Mouse (Mus musculus): ENCODE results near the gene Tcf15.

Gene Tcf15

DNA sequence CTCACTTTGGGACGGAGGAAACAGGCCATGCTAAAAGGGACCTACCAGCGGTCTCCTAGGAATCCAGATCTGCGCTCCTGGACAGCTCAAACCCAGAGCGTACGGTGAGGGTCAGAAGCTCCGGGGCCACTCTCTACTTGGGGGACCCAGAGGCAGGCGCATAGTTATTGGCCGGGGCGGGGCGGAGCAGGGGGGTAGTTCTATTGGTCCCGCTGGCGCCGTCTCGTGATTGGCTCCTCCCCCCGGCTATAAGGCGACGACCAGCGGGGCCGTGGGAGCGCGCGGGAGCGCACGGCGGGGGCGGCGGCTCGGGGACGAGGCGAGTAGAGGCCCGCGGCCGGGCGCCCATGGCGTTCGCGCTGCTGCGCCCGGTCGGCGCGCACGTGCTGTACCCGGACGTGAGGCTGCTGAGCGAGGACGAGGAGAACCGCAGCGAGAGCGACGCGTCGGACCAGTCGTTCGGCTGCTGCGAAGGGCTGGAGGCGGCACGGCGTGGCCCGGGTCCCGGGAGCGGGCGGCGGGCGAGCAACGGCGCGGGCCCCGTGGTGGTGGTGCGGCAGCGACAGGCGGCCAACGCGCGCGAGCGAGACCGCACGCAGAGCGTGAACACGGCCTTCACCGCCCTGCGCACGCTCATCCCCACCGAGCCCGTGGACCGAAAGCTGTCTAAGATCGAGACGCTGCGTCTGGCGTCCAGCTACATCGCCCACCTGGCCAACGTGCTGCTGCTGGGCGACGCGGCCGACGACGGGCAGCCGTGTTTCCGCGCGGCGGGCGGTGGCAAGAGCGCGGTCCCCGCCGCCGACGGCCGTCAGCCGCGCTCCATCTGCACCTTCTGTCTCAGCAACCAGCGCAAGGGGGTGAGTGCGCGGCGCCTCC lies at the start of gene Tcf15:
Gene Tcf15, plus strand, starts transcription at position 283 of the 879 bp plus-strand sequence.
- DNase-seq: no peak

DNA sequence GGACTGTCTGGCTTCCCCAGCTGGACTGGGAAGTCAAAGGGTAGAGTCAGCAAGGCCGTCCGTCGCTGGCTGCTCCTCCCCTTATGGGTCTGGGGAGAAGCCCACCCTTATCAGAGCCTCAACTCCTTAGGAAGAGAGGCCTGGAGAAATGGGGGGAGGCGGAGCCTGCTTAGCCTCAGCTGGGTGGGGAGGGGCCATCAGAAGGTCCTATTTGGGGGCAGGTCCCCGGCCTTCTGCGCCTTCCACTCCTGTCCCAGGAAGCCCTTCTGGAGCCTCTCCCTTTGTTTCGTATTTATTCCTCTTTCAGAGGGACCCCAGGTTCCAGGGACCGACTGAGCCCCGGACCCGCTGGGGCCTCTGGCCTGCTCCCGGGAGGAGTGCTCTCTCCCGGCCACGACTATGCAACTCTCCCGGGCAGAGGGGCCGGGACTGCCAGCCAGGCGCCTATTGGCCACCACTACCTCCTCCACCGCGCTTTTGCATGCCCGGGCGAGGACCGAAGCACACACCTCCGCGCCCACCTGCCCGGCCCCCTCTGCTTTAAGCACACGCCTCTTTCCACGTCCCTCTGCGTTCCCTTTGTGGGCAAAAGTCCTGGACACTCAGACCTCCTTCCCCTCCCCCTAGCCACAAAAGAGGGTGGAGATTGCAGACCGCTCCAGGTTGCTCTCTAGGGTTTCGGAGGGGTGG lies 48.4 kb upstream of the Tcf15 start:
- DNase-seq: no peak

DNA sequence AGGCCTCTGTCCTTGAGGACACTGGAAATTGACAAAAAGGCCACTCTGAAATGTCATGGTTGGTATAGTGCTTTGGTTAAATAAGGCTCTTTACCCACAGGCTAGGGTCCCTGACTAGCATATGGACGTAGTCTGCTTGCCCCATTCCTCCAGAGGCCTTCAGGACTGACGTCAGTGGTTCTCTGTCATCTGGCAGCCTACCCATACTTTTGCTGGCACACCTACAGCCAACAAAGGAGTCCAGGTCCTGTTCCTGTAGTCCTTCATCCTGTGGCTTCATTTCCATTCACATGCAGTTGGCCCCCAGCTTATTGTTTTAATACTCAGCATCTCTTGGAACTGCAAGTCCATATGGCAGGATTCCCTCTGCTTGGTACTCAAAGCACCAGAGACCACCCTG lies 46.4 kb upstream of the Tcf15 start:
- DNase-seq: no peak

DNA sequence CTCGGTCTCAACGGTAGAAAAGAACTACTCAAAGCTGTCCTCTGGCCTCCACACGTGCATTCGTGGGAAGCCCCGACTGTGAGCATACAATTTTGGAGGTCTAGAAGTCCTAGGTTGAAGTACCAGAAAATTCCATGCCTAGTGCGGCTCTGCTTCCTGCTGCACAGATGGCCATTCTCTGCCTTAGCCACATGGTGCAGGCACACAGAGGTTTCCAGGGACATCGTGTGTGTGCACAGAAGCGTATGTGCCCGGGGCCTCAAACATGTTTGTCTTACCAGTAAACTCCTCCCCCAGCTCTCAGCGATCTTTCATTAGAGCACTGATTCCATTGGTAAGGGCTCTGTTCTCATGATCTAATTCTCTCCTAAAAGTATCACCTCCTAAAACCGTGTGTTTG lies 45.4 kb upstream of the Tcf15 start:
- no peak for DNase-seq

DNA sequence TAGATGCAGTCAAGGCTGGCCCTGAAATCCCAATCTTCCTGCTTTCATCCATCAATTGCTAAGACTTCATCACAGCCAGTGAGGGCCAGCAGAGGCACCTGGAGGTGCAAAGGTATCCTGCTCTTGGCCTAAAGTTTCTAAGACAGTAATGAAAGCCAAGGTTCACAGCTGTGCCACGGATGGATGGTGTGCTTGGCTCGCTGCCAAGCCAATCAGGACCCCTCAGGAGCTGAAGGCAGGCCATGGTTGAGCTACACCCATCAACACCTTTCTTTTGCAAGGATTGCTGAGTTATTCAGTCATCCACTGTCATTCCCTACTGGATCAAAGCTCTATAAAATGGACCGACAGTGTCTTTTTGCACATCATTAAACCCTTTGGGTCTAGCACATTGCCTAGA lies 43.8 kb upstream of the Tcf15 start:
- no peak for DNase-seq

DNA sequence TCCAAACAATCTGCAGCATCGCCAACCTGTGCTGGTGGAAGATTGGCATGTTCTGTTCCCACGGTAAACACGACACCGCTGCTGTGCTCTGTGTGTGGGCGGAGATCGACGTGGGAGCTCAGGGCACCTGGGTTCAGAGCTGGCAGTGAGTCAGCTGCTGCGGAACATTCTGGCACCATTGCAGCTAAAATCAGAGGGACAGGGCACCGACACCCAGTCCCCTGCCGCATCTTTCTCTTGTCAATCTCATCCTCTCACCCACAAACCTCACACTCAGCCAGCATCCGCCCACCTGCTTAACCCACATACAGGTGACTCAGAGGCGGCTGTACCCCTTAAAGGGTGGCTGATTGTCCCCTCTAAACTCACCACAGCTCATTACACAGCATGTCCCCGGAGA lies 41.6 kb upstream of the Tcf15 start:
- peak; percentile 84 for DNase-seq

DNA sequence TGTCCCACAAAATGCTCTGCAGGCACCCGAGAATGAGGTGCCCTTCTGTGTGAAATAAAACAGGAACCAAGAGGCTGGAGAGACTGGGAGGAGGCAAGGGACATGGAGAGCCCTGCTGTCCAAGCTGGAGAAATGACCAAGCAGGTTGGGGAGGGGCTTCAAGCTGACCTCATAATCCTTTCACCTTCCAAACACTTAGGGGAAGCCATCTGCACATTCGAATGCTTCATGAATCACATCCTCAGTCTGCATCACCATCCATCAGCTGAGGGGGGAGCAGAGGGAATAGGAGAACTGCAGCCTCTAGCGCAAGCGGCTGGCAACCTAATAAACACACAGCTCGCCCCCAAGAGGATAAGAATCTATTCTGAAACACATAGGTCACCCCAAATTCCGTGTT lies 41.0 kb upstream of the Tcf15 start:
- DNase-seq: peak; percentile 35

DNA sequence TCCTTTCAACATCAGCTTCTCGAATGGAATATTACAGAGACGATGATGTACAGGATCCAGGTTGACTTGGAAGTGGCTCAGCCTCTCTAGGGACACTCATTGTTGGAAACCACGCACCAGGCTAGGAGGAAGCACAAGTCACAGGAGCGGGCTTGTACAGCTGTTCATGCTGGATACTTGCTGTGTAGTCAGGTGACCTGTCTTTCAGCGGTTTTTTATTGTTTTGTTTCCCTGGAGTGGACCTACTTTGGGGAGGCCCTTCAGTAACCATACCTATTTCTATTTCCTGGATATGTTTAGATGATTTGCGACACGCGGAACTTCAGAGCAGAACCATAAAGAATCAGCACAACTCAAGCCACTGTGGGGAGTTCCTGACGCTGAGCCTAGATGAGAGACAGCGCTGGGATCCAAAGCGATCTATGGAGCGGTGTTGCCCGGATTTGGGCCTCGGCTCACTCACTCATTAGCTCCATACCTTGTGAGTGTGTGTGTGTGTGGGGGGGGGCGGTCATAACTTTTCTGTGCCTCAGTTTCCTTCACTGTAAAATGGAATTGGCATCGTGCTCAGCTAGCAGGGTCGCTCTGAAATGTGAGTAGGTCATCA lies 38.5 kb upstream of the Tcf15 start:
- DNase-seq: peak; percentile 21

DNA sequence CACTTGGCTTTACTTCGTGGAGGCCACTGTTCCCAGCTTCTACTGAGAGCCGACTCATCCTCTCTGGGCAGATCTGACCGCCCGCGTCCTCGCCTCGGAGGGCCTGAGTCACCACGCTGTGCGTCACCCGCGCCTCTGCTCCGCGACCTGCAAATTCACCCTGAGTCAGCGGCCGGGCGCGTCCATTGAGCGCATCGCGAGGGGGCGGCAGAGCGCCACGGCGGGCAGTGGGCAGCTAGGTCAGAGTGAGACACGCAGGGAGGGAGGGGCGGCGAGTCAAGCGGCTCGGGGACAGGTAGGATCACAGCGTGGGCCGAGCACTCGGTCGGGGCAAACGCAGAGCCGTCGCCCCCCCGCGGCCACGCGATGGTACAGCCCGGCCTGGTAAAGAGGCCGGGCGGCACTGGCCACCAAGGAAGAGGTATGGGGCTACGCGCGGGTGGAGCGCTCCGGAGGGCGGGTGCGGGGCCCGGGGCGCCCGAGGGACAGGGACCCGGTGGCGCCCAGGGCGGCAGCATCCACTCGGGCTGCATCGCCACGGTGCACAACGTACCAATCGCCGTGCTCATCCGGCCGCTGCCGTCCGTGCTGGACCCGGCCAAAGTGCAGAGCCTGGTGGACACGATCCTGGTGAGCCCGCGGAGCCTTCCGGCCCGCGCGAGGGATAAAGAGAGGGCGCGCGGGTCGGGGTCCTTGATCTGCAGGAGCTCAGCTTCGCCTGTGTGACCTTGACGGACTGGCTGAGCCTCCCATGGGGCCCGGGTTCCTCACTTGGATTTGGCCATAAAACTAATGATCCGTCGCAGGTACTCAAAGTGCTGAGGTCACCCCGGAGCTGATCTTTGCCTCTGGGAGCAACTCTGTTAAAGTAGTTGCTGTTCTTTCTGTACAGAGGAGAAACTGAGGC lies 37.8 kb upstream of the Tcf15 start, which contains the start of gene Srxn1:
Gene Srxn1, plus strand, starts transcription at position 199 of the 907 bp plus-strand sequence.
- peak; percentile 91 for DNase-seq

DNA sequence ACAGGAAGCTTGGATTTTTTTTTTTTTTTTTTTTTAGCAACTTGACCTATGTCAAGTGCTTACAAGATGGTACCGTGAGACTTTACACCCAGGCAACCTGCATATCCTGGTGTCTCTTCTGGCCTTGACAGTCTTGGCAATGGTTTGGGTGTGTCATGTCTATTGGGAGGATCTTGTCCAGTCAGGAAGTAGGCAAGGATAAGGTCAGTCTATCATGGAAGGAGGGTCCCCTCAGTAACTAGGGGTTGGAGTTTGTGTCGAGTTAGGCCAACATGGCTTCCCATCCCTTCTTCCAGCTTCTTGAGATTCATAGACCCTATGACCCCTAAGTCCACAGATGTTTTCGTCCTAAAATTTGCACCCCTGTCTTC lies 37.2 kb upstream of the Tcf15 start:
- no peak for DNase-seq

DNA sequence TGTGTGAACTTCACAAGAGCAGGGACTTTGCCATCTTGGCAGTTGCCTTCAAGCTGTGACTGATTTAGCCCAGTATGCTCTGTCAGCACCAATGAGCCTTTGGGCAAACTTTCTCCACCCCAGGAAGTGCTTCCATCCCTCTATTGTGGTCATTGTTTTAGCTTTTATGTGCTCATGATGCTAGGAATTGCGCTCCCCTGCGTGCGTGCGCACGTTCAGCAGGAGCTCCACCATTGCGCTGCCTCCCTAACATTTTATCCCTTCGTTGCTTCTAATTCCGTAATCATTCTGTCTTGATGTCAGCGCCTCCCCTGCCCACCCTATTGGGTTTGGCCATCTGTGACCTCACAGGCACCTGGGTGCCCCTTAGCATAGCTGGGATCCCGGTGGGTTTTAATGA lies 36.8 kb upstream of the Tcf15 start:
- no peak for DNase-seq

DNA sequence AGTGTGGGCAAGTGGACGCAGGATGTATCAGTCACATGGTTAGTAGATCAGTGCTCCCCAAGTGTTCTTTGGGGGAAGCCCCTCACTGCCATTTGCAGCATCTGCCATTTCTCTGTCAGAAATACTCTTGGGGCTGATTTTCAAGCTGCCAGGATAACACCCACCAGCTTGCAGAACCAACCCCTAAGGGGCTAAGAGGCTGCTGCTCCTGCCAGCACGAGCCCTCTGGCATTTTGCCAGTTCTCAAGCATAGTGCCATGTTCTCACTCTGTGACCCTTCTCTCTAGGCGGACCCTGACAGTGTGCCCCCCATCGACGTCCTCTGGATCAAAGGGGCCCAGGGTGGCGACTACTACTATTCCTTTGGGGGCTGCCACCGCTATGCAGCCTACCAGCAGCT lies 34.7 kb upstream of the Tcf15 start:
- no peak for DNase-seq

DNA sequence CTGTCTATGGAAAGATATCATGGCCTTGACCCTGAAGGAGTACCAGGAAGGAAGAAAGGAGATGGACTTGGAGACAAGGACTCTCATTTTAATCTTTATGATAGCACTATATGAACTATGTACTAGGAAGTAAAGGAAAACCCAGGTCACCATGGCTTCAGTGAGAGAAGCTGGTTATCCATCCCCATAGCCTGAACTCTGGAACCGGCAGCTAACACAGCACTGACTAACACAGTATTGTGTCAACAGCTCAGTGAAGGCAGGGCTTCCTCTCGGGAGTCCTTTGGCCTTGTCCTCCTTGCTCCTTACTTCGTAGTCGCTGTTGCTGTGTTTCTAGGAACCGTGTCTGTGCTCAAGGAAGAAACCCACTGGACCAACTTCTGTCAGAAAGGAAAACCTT lies 34.0 kb upstream of the Tcf15 start:
- DNase-seq: no peak

DNA sequence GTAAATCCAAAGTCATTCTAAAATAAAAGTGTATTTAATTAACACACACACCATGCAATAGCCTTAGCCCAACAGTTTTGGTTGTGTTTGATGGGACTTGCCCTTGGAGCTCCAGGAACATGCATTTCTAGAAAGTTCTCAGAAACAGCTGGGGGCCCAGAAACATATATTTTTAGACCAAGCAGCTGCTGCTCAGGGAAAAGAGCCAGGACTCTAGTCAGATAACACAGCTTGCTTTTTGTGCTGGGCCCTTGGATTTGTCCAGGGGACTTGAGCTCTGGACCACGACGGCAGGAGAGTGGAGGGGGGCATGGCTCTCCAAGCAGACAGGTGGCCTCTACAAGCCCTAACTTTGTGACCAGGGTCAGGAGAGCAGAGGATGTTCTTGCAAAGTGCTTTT lies 32.0 kb upstream of the Tcf15 start:
- DNase-seq: no peak

DNA sequence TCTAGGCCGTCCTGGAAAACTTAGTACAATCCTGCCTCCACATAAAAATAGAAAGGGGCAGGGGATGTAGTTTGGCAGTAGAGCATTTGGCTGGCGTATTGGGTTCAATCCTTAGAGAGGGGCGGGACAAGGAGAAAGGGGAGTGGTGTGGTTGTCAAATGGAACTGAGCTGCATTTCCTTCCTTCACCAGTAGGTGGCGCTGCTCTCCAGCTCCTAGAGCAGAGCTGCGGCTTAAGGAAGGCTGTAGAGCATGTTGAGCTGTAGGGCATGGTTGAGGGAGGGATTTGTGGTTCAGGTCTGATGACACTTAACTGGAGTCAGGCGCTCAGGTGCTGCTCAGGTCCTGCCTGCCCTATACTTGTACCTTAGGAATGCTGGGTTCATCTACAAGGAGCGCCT lies 31.4 kb upstream of the Tcf15 start:
- peak; percentile 90 for DNase-seq

DNA sequence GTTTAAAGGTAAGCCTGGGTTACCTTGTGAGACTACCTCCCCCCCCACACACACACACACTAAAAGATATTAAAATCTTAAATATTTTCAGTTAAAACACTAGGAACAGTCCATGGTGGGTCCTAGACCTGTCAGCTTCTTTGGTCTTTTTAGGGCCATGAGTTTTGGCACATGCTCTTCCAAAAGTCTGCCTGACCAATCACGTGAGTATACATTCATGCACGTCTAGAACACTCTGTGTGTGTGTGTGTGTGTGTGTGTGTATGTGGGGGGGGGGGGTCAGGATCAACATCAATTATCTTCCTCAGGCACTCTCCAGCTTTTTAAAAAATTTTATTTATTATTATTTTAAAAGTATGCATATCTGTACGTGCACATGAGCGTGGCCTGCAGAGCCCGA lies 30.9 kb upstream of the Tcf15 start:
- no peak for DNase-seq

DNA sequence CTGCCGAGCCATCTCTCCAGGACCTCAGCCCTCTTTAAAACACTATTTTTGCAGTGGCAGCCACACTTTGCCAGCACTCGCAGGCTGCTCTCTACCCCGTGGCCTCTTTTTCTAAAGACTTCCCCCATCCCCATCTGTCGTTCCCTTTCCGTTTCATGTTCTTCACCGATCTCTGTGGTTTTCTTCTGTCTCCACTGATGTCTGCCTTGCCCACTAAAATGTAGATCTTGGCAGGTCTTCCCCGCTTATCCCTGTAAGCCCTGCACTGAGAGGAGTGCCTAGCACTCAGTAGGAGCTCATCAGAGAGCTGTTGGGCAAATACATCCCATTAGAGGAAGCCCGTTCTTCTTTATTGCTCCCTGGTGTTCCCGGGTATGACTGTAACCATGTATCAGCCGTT lies 30.4 kb upstream of the Tcf15 start:
- DNase-seq: peak; percentile 53

DNA sequence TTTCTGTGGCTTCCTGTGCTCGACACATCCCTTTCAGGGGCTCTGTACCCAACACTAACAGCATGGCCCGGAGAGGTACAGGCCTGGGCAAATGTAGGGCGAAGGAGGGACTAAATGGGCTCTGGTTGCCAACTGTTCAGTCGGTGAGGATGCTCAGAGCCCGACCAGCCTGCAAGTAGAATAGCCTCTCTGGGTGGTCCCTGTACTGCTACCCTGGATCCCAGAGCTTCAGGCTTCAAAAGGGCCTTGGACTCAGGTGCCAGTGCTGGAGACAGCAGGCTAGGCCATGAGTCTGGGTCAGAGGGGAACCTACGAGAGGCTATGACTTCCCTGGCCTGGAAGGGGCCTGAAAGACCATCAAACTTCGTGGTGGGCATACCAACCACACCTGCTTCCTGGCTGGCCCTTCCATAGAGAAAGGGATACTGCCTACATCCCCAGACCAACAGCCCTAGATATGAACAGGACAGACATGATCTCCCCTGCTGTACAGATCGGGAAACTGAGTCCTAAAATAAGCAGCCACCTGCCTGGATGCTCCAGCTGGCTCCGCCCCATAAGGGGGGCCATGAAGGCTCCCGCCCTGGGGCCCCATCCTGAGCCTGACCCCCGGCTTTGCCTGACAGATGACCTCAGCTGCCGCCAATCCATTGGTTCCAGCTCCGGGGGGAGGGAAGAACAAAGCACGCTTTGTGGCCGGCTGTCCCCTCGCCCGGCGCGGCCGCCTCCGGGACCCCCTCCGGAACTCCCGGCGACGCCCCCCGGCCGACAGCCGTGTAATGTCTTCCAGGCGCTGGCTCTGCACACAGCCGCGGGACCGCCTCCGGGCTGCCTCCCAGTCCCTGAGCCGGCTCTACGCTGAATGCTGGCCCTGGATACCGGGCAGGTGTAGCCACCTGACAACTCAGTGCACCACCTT lies 29.0 kb upstream of the Tcf15 start:
- no peak for DNase-seq

DNA sequence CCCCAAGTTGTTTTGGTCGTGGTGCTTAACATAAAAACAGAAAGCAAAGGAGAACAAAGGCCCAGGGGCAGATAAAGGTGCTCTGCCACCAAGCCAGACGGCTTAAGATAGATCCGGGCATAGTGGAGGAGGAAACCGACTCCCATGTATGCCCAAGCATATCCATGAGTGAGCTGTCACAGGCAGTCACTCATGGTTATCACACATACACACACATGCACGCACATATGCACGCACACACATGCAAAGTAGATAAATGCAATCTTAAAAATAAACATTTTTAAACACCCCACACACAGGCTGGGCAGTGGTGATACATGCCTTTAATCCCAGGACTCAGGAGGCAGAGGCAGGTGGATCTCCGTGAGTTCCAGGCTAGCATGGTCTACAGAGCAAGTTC lies 25.7 kb upstream of the Tcf15 start:
- DNase-seq: no peak

DNA sequence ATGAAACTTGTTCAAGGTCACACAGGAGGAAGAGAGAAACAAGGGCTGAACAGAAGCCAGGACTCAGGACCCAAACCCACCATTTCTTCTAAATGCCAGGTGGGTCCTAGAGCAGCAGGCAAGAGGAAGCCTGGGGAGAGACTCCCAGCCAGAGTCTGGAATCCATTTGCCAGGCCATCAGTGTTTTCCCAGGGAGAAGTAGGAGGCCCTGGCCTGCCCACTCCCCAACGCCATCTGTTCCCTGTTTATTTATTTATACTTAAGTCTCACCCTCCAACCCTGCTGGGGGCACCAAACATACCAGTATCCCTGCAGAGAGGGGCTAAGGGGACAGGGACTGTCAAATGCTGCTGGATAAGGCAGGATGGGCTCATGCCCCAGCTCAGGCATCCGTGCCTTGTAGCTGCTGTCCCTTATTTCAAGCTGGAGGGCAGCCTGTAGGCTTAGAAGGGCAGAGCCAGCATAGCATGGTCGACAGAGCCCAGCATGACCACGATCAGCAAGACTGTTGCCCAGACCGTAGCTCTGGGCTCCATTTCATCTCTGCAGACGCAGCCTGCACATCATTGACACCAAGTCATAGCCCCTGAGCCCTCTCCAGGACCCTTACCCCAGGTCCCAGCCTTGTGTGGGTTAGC lies 24.0 kb upstream of the Tcf15 start:
- DNase-seq: no peak

DNA sequence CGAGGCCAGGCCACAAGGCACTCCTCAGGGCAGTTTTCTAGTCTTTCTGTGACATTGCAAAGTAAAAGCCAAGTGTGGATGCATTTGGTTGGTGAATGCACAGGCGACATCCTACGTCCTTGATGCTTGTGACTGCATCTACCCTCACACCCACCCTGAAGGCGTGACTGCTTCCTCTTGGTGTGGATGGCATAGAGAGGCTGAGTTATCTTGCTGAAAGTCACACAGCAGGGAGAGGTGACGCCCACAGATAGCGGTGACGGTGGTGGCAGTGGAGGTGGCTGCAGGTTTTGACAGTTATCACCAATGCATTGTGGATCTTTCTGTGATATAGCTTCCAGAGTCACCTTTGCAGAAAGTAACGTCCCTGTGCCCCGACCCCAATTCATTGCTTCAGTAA lies 20.5 kb upstream of the Tcf15 start:
- peak; percentile 55 for DNase-seq
